Mouse (Mus musculus): Measurements from ENCODE around the gene Amt.

- no peak for TF ChIP-seq CTCF (IDR thresholded peaks at IDR 0.05; ENCODE audit: low read depth, low read length)
- peak; percentile 33 for TF ChIP-seq POLR2A (IDR thresholded peaks at IDR 0.05; ENCODE audit: insufficient read depth, low read length)
- TF ChIP-seq EP300 (IDR thresholded peaks at IDR 0.05; ENCODE audit: insufficient read depth, low read depth, low read length): no peak
These were observed 51.1 kb downstream of the Amt start, which contains the start of gene Usp4 for GRCm38 (mm10) chr9:108347540-108348289.

All from ES-Bruce4 (cell line).